Mouse (Mus musculus) gastrocnemius, adult 18-20 months (tissue): ENCODE measurements at regions not wholly inside any gene's neighbourhood (a gene's known extent, or its start where the extent isn't known, plus 50 kb on each side); places are given as distances from the start of the nearest gene placed in this dataset.
A peak's percentile ranks its signal among the peaks of the same experiment; 100 is the strongest.

ENCODE experiments used
- DNase-seq: peaks from one replicate; pipeline ENCODE4 v3.0.0; 2021; ENCODE audit warnings: low spot score

- DNase-seq: peak; percentile 67
These were observed 198.4 kb downstream of the Klf6 start for GRCm38 (mm10) chr13:6059515-6060228.

DNA sequence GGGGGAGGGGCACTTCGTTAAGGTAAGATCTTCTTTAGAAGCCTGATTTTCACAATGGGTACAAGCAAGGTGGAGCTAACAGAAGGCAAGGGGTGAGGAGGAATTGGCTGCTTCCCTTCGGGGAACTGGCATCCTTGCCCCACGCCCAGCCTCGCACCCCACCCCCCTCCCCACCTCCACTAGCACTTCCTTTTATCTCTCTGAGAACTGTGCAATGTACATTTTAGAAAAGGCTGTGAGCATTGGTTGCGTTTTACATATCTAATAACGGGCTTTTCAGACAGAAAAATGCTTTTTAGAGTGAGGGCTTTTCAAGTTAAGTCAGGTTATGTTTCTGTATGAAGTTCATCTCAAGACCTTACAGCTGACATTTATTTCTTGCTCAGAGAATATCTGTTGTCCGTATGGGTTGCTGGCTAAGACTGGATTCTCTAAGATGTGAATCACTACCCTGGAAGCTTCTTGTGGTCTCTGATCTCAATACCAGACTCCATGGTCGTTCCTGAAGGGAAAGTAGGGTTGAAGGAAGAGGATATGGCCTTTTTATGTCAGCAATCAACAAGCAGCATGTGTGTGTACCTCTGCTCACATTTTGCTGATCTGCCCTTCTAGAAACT is 199.1 kb downstream of the Klf6 start:
- no peak for DNase-seq

- DNase-seq: no peak
These were observed 201.0 kb downstream of the Klf6 start for GRCm38 (mm10) chr13:6062305-6062704.

DNA sequence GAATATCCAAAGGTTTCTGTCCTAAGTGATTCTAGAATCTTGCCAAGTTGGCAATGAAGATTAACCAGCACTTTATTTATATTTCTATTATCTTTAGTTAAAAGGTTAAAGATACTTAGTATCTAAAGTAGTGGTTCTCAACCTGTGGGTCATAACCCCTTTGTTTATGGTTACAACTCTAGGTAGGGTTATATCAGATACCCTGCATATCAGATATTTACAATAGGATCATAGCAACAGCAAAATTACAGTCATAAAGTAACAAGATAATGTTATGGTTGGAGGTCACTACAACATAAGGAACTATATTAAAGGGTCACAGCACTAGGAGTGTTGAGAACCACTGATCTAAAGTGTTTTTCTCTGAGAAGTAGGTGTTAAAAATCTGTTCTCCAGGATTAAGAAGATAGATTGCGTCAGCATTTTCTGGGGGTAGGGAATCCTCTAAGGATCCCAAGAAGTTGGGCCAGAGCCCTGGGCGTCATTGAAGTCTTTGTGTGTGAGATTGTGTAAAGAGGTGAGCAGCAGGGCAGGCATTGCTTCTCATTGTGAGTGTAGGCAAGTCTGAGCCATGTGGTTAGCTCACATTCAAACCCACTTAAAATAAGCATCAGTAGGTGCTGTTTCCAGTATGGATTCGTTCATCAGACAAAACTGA is 201.6 kb downstream of the Klf6 start:
- DNase-seq: peak; percentile 11

DNA sequence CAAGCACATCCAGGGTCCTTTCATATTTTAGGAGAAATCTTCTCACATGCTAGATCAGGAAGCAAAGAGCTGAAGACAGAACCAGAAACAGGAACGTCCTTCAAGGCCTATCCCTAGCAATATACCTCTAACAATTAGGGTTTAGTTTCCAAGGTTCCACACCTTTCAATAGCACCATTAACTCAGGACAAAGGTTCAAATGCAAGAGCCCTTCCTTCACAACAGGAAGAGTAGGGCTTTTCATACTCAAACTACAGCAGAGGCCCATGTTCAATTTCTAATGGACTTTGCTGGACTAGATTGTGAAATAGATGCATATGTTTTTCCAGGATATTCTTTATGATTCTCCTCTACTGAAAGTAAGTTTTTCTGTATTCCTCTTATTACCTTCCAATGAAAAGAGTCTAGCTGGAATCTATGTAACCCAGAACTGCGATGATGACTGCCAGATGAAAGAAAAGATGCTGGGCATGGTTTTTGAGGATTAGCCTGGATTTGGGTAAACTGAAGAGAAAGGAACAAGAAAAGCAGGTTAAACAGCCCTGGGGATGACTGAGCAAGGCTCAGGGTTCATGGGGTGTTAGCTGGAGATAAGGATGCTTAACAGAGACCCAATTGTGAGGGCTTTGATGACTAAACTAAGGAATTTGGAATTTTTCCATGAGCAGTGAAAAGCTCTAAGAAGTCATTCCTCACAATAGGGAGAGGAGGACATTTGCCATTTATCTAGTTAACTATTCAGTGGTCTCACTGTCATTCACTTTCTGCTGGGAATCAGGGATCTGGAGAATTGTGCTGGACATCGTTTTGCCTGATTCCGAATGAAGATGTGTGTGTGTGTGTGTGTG is 215.9 kb downstream of the Klf6 start:
- DNase-seq: no peak

- no peak for DNase-seq
These were observed 224.6 kb downstream of the Klf6 start for GRCm38 (mm10) chr13:6085891-6086290.

GRCm38 (mm10) chr13:6109018-6109657 is 247.9 kb downstream of the Klf6 start:
- no peak for DNase-seq

DNA sequence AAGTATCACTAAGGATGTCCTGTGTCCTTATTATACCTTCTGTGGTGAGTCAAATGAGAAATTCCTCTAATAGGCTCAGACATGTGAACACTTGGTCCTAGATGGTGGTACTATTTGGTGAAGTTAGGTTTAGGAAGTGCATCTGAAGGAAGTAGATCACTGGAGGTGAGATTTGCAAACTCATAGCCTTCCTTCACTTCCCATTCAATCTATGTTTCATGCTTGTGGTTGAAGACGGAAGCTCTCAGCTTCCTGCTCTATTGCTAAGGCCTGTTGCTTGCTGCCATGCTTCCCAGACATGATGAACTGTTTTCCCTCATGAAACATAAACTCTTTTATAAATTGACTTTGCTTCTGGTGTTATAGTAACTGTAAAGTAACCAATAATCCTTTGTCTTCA is 258.4 kb downstream of the Klf6 start:
- DNase-seq: no peak

- no peak for DNase-seq
These were observed 266.0 kb downstream of the Klf6 start for GRCm38 (mm10) chr13:6127311-6127710.

DNA sequence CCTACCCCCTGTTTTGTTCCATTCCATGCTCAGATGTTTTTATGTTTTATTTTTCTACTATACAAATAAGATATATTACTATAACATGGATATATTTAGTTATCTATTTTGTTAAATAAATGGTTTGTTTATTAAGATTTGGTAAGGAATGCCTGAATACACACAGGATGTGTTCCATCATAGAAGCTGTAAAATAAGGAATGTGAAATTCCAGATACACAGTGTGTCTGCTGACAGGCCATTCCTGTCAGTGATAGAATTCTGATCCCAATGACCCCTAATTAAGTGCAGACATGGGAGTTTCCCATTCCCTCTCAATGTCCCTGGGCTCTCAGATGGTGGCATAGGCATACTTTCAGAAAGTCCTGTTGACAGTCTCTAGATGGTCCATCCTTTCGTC is 267.6 kb downstream of the Klf6 start:
- no peak for DNase-seq

DNA sequence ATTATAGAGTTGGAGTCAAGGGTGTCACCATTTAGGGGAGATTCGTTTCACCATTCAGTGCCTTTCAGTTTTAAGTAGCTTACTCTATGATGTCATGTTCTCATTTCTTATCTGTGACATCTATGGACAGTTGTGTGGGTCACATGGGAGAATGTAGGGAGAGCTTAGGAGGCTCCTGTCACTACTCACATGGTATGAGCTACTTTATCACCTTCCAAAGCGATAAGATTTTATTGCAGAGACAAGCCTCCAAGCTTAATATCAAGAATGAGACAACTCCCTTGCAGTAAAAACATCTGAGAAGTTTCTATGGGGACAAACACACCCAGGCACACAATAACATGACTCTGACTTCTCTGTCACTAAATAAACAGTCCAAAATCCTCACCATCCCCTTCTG is 270.1 kb downstream of the Klf6 start:
- DNase-seq: no peak

DNA sequence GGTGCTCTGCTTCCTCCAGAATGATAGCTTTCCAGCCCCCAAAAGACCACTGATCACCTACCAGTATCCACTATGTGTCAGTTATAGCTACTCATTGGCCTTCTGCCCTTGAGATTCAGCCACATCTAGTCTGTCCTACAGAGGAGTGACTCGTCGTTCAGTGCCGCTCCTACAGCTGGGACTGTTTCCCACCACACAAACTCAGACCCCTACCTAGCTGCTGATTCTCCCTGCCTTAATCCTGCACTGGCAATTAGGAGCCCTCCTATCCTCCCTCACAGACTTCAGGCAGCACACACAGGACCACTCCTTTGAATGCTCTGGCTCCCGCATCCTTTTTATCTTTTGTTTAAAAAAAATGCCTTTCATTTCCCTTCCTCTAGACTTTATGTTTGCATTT is 275.9 kb downstream of the Klf6 start:
- DNase-seq: no peak

DNA sequence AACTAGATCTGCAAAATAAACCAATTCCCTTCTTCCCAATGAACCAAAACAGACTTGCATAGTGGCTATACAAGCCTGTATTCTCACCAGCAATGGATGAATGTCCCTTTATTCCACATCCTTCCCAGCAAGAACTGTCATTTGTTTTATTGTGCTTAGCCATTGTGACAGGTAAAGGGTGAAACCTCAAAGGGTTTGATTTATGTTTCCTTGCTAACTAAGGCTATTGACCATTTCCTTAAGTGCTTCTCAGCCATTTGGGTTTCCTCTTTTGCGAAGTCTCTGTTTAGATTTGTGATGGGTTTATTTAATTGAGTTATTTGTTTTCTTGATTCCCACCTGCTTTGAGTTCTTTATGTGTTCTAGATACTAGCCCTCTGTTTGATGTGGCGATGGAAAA is 281.5 kb downstream of the Klf6 start:
- no peak for DNase-seq

GRCm38 (mm10) chr13:6153657-6154056 is 292.4 kb downstream of the Klf6 start:
- peak; percentile 4 for DNase-seq

DNA sequence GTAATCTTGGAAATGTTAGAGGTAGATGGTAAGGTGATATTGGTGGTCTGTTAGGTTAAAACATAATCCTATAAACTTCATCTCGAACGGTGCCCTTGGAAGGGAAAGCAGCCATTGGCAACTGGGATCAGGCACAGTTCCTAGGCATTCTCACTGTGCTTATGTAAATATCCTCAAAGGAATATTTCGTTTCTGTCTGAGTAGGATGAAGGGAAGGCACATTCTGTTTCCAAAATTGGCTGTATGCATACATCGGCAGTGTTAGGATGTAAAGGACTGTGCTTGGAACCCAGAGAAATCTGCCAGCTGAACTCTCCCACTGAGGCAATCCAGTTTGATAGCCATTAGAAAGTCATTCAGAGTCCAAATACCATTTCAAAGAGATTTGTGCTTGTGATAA is 294.9 kb downstream of the Klf6 start:
- no peak for DNase-seq

DNA sequence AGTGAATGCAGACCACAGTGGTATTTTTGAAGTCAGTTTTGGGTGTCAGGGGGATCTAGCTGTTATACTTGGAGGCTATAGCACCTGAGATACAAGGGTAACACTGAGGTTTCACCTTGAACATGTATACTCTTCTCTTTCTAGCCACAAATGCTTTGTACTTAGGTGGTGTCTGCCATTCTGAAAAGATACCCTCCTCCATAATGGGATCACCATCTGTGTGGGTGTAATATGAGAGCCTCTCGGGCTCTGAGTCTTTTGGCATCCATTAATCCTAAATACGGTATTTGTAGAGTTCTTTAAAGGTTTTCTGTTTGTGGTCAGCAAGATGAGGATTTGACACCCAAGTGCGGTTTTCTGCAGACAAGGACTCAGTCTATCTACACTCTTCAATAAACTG is 295.7 kb downstream of the Klf6 start:
- no peak for DNase-seq

- no peak for DNase-seq
These were observed 296.7 kb downstream of the Klf6 start for GRCm38 (mm10) chr13:6157946-6158345.

- DNase-seq: no peak
These were observed 298.1 kb downstream of the Klf6 start for GRCm38 (mm10) chr13:6159412-6159811.

GRCm38 (mm10) chr13:6165916-6166315 is 304.6 kb downstream of the Klf6 start:
- DNase-seq: no peak

GRCm38 (mm10) chr13:6167055-6167761 is 305.9 kb downstream of the Klf6 start:
- no peak for DNase-seq

DNA sequence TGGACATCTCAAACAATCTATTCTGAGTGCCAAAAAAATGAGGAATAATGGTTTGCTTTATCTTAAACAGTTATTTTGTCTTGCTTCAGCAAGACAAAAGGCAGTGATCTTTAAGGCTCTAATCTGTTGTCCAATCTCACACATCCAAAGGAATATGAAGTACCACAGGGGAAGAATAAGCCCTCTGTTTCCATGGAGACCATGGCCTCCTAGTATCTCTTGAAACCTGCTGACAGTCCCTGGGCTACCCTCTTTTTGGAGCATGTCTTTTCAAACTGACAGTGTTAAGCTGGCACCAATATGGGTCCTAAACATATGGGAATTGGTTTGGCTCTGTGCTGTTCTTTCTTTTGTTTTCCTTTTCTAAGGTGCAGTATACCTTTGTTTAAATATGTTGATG is 311.8 kb downstream of the Klf6 start:
- DNase-seq: no peak
